Mouse (Mus musculus) forebrain, embryonic 11.5 days (tissue): ENCODE results near the gene Lor. TPM values are rescaled to one million over a fixed set of nuclear protein-coding genes. Genes with fewer than 3 reads are reported as not detected.
A peak's percentile ranks its signal among the peaks of the same experiment; 100 is the strongest.

Experiments
- ATAC-seq: fragments of 200-750 bp; cut with Nextera tagmentation; replicated peaks from 2 replicates; pipeline ENCODE4 v1.8.0; 2017; ENCODE audit warnings: moderate TSS enrichment; ENCODE audit not compliant: low FRiP score
- DNase-seq: peaks from one replicate; pipeline ENCODE4 v3.0.0-alpha.2; 2017; ENCODE audit warnings: low spot score
- H3K27ac ChIP-seq: fragments of 300-500 bp; sonication (generic); 2 replicates; pipeline ENCODE4 v1.5.1; 2014; ENCODE audit warnings: low read depth, low read length
- H3K27me3 ChIP-seq: fragments of 300-500 bp; sonication (generic); 2 replicates; pipeline ENCODE4 v1.6.1; 2014; ENCODE audit warnings: mild to moderate bottlenecking, low read length, mixed read lengths; ENCODE audit not compliant: control insufficient read depth, insufficient read depth
- H3K36me3 ChIP-seq: fragments of 300-500 bp; sonication (generic); 2 replicates; pipeline ENCODE4 v1.6.1; 2014; ENCODE audit warnings: mild to moderate bottlenecking, low read length, moderate library complexity, mixed read lengths; ENCODE audit not compliant: control insufficient read depth, insufficient read depth
- H3K4me1 ChIP-seq: fragments of 300-500 bp; sonication (generic); replicated peaks from 2 replicates; pipeline ENCODE4 v1.6.1; 2014; ENCODE audit warnings: low read length, mixed read lengths; ENCODE audit not compliant: control insufficient read depth, insufficient read depth
- H3K4me2 ChIP-seq: fragments of 300-500 bp; sonication (generic); 2 replicates; pipeline ENCODE4 v1.6.1; 2014; ENCODE audit warnings: low read depth, mild to moderate bottlenecking, low read length, moderate library complexity, mixed read lengths; ENCODE audit not compliant: severe bottlenecking
- H3K4me3 ChIP-seq: fragments of 300-500 bp; sonication (generic); 2 replicates; pipeline ENCODE4 v1.5.1; 2014; ENCODE audit warnings: low read depth, low read length
- H3K9ac ChIP-seq: fragments of 300-500 bp; sonication (generic); 2 replicates; pipeline ENCODE4 v1.6.1; 2014; ENCODE audit warnings: low read length
- H3K9me3 ChIP-seq: fragments of 300-500 bp; sonication (generic); 2 replicates; pipeline ENCODE4 v1.6.1; 2016; ENCODE audit warnings: low read length, mixed read lengths; ENCODE audit not compliant: control insufficient read depth
- WGBS: fragments of 180-500 bp; shearing (Covaris S2); extraction: QIAGEN DNeasy Blood & Tissue Kit; methylation state at CpG from one replicate; pipeline ENCODE4 v1.1.7; 2014; 5-methylcytosine and 5-hydroxymethylcytosine counted together
- microRNA-seq: library from miRNA; unstranded; fragments of <30 nt; microRNA quantifications from one replicate; pipeline ENCODE4, GENCODE M21; 2016; ENCODE audit not compliant: insufficient number of aligned reads
- polyA plus RNA-seq: library from polyadenylated mRNA; unstranded; fragments of >200 nt; fragmentation: Nextera tagmentation; extraction: Ambion mirVana; gene quantifications from 2 replicates; pipeline ENCODE4 v1.2.1, GENCODE M21; 2014

Gene Lor
- polyA plus RNA-seq, 1 experiment from 2014 or later: 0.86 TPM

DNA sequence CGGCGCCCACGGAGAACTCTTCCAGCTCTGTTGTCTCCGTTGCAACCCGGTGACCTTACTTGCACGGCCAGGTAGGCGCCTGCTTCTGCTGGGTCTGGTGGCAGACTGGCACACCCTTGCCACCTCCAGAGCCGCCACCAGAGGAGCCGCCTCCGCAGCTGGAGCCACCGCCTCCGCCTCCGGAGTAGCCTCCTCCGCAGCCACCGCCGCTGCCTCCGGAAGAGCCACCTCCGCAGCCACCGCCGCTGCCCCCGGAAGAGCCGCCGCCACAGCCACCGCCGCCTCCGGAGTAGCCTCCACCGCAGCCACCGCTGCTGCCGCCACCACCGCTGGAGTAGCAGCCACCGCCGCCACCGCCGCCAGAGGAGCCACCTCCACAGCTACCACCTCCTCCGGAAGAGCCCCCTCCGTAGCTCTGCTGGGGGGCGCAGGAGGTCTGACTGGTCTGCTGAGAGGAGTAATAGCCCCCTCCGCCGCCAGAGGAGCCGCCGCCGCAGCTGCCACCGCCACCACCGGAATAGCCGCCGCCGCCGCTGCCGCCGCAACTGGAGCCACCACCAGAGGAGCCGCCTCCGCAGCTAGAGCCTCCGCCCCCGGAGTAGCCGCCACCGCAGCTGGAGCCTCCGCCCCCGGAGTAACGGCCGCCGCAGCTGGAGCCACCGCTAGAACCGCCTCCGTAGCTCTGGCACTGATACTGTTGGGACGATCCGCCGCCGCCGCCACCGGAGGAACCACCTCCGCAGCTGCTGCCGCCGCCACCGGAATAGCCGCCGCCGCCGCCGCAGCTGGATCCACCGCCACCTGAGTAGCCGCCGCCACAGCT lies 2.3 kb downstream of the Lor start:
- Histone ChIP-seq H3K9ac (peak overlapping the region; percentile 62), H3K4me2 (peak overlapping the region; percentile 83), H3K27ac (no peak overlapping the region), H3K9me3 (no peaks in the 10 kb centered on the region), H3K27me3 (peaks cover 14% of the 10 kb centered on the region), H3K4me3 (peak overlapping the region; percentile 67), H3K4me1 (no peaks in the 10 kb centered on the region; the same call in 1 of the 2 replicates), H3K36me3 (no peaks in the 10 kb centered on the region)
- WGBS: under 1% methylated on average over 57 of the region's 82 CpGs
- DNase-seq (peak; percentile 89), ATAC-seq (peak; percentile 88)

GRCm38 (mm10) chr3:92050382-92051054 lies 32.4 kb downstream of the Lor start:
- no peak overlapping the region for H3K9ac ChIP-seq
- DNase-seq (no peak), ATAC-seq (no peak; the same call in 1 of the 2 replicates)
- no peaks in the 10 kb centered on the region for H3K9me3 ChIP-seq
- WGBS: 58% methylated on average over 6 of the region's 6 CpGs
- H3K4me1 ChIP-seq: no peaks in the 10 kb centered on the region
- H3K27ac ChIP-seq: no peak overlapping the region
- no peak overlapping the region for H3K4me3 ChIP-seq
- no peaks in the 10 kb centered on the region for H3K36me3 ChIP-seq
- H3K4me2 ChIP-seq: no peak overlapping the region
- no peaks in the 10 kb centered on the region for H3K27me3 ChIP-seq

DNA sequence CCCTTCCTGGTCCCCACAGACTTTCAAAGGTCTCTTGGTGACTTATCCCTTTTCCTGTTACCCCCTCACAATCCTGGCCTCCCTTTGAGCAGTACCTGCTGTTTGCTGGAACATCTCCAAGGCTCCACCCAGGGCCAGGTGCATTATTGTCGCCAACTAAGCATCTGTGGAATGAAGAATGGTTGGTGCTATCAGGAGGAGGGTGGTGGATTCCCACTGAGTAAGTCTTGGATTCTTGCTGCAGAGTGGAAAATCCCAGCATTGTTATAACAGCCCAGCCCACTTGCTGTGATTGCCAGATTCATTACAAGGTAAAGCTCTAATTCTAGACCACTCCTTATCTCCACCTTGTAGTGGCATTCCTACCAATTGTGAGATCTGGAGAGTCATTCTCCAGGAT lies 49.0 kb downstream of the Lor start:
- Histone ChIP-seq H3K9ac (no peak overlapping the region), H3K4me2 (no peak overlapping the region), H3K27me3 (no peaks in the 10 kb centered on the region), H3K4me1 (no peaks in the 10 kb centered on the region), H3K27ac (no peak overlapping the region), H3K9me3 (no peaks in the 10 kb centered on the region), H3K4me3 (no peak overlapping the region), H3K36me3 (no peaks in the 10 kb centered on the region)
- WGBS: 74% methylated on average over 1 of the region's 1 CpGs
- ATAC-seq: no peak
- no peak for DNase-seq

DNA sequence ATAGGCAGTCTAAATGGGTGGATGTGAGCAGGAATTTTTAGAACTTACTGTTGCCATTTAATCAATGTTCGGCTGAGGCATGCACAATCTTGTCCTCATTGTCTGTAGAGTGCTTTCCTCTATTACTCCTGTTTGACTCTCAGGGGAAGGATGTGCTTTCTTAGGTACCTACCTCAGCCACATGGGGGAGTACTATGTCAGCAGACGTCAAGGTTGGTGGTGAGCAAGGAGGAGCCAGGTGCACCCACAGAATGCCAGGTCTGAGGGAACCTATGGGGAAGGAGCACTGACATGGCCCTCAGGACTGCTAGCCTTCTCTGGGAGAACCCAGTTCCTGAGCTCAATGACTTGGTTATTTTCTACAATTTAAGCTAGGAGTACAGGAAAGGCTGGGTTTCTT lies 49.7 kb downstream of the Lor start:
- 50% methylated on average over 2 of the region's 2 CpGs for WGBS
- no peak for ATAC-seq
- H3K4me2 ChIP-seq: no peak overlapping the region
- no peaks in the 10 kb centered on the region for H3K27me3 ChIP-seq
- no peaks in the 10 kb centered on the region for H3K4me1 ChIP-seq
- H3K36me3 ChIP-seq: no peaks in the 10 kb centered on the region
- H3K4me3 ChIP-seq: no peak overlapping the region
- H3K9me3 ChIP-seq: no peaks in the 10 kb centered on the region
- H3K9ac ChIP-seq: no peak overlapping the region
- H3K27ac ChIP-seq: no peak overlapping the region
- no peak for DNase-seq

Small RNA genes within 50 kb of the gene (microRNA-seq; reads per million reads assigned to microRNA genes)
- gene Gm25145: not detected

Other genes with a start within 250 kb of the Lor start
- not detected in 2 replicates for gene Pglyrp3, start 68.6 kb downstream of the Lor start, polyA plus RNA-seq
- not detected in 2 replicates for gene Prr9, start 40.8 kb upstream of the Lor start, polyA plus RNA-seq
- gene Lelp1, start 59.6 kb upstream of the Lor start, polyA plus RNA-seq: not detected in 2 replicates
- not detected in 2 replicates for gene Sprr2a1, start 132.7 kb upstream of the Lor start, polyA plus RNA-seq
- not detected in 2 replicates for gene Sprr2a2, start 132.8 kb upstream of the Lor start, polyA plus RNA-seq
- gene Sprr2a3, start 202.3 kb upstream of the Lor start, polyA plus RNA-seq: not detected in 2 replicates
- gene Sprr2b, start 233.5 kb upstream of the Lor start, polyA plus RNA-seq: not detected in 2 replicates